Mouse (Mus musculus): Measurements from ENCODE around the gene Glb1l. TPM values are rescaled to one million over a fixed set of nuclear protein-coding genes. Genes with fewer than 3 reads are reported as not detected.

Gene Glb1l
- total and polyA plus RNA-seq, 3 experiments = 7.6 to 13.0 TPM; not detected in 1

DNA sequence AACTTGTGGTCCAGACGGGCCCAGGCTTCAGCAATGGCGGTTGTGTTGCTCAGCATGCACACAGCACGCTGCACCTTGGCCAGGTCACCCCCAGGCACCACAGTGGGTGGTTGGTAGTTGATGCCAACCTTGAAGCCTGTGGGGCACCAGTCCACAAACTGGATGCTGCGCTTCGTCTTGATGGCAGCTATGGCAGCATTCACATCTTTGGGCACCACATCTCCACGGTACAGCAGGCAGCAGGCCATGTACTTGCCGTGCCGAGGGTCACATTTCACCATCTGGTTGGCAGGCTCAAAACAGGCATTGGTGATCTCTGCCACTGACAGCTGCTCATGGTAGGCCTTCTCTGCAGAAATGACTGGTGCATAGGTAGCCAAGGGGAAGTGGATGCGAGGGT is 5.2 kb upstream of the Glb1l start:
- Histone ChIP-seq H3K27ac (ENCODE audit: control insufficient read depth, low read depth, low read length) (no peak overlapping the region; the same call in 1 of the 2 replicates), H3K9ac (ENCODE audit: control insufficient read depth, low read depth, low read length, poor library complexity, severe bottlenecking) (no peak overlapping the region), H3K79me2 (ENCODE audit: control insufficient read depth, insufficient read depth, low read length, poor library complexity) (peaks cover 69% of the 10 kb centered on the region), H3K4me1 (ENCODE audit: control insufficient read depth in 1 of 2, insufficient read depth in 2 of 2, low read length in 2 of 2) (peaks cover 6 to 55% of the 10 kb centered on the region in 2 experiments; a peak in 3 of 4 replicates), H3K4me3 (ENCODE audit: control insufficient read depth in 1 of 2, insufficient read depth in 1 of 2, low read depth in 2 of 2, low read length in 2 of 2) (no peak overlapping the region), H3K36me3 (ENCODE audit: control insufficient read depth in 1 of 2, insufficient read depth in 2 of 2, low read length in 2 of 2) (peaks cover 15 to 53% of the 10 kb centered on the region in 2 experiments), H3K27me3 (ENCODE audit: control insufficient read depth in 1 of 2, insufficient read depth in 2 of 2, low read length in 2 of 2) (no peaks in the 10 kb centered on the region), H3K9me3 (replicated peaks; ENCODE audit: insufficient read depth, low read length) (no peaks in the 10 kb centered on the region)
- DNase-seq (ENCODE audit: low read depth, low spot score) = no peak
- TF ChIP-seq MAZ (IDR thresholded peaks at IDR 0.05; ENCODE audit: low read depth, low read length) = no peak
- TF ChIP-seq POLR2AphosphoS2 (IDR thresholded peaks at IDR 0.05; ENCODE audit: low read length) = peak; percentile 25; the same call in 1 of the 2 replicates
- 0 out of 2 replicates have a peak, but pooled peaks have one; percentile 42 for TF ChIP-seq POLR2AphosphoS5 (IDR thresholded peaks at IDR 0.05; ENCODE audit: borderline replicate concordance, low read depth, low read length)

DNA sequence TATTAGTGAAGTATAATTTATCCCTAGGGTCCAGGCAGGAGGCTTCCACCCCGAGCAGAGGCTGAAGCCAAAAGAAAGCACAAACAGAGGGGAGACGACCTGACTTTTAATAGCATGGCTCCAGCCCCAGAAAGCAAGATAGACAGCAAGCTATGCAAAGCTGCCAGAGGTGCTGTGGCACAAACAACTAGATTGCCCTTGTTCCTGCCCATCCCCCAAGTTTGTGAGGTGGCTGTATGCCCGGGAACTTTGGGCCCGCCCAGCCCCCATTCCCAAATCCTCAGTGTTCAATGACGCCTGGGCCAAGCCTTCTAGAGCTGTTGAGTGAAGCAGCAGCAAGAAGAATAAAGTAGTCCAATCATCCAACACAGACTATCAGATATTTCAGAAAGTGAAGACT is 4.3 kb upstream of the Glb1l start:
- TF ChIP-seq ZNF384 (IDR thresholded peaks at IDR 0.05; ENCODE audit: low read depth, low read length) (no peak), TAL1 (IDR thresholded peaks at IDR 0.05; ENCODE audit: low read length) (no peak), POLR2AphosphoS2 (IDR thresholded peaks at IDR 0.05; ENCODE audit: low read length) (0 out of 2 replicates have a peak, but pooled peaks have one; percentile 8), E2F4 (IDR thresholded peaks at IDR 0.05; ENCODE audit: borderline replicate concordance, low read depth, low read length) (no peak), POLR2A (IDR thresholded peaks at IDR 0.05; ENCODE audit: control insufficient read depth in 1 of 2, insufficient read depth in 1 of 2, low read depth in 1 of 2, low read length in 2 of 2, poor library complexity in 1 of 2) (0 out of 4 replicates have a peak, but pooled peaks of 1 of the 2 experiments have one; percentile 13), MXI1 (IDR thresholded peaks at IDR 0.05; ENCODE audit: low read depth, low read length) (no peak), UBTF (IDR thresholded peaks at IDR 0.05; ENCODE audit: borderline replicate concordance, insufficient read depth, low read depth, low read length) (no peak), SIN3A (IDR thresholded peaks at IDR 0.05; ENCODE audit: low read length) (no peak), MAFK (IDR thresholded peaks at IDR 0.05; ENCODE audit: borderline replicate concordance, low read depth, low read length) (no peak), USF2 (IDR thresholded peaks at IDR 0.05; ENCODE audit: borderline replicate concordance in 1 of 2, insufficient read depth in 1 of 2, low read depth in 1 of 2, low read length in 2 of 2) (no peak), ZMIZ1 (IDR thresholded peaks at IDR 0.05; ENCODE audit: low read depth, low read length) (no peak)
- H3K9ac ChIP-seq (ENCODE audit: control insufficient read depth, low read depth, low read length, poor library complexity, severe bottlenecking) = no peak overlapping the region
- H3K27ac ChIP-seq (ENCODE audit: control insufficient read depth, low read depth, low read length) = peak overlapping the region; percentile 11
- H3K9me3 ChIP-seq (replicated peaks; ENCODE audit: insufficient read depth, low read length) = no peaks in the 10 kb centered on the region
- H3K36me3 ChIP-seq (ENCODE audit: control insufficient read depth in 1 of 2, insufficient read depth in 2 of 2, low read length in 2 of 2) = peaks cover 15 to 53% of the 10 kb centered on the region in 2 experiments
- peaks cover 73% of the 10 kb centered on the region for H3K79me2 ChIP-seq (ENCODE audit: control insufficient read depth, insufficient read depth, low read length, poor library complexity)
- H3K4me3 ChIP-seq (ENCODE audit: control insufficient read depth in 1 of 2, insufficient read depth in 1 of 2, low read depth in 2 of 2, low read length in 2 of 2) = no peak overlapping the region
- H3K4me1 ChIP-seq (ENCODE audit: control insufficient read depth in 1 of 2, insufficient read depth in 2 of 2, low read length in 2 of 2) = peaks cover 6 to 55% of the 10 kb centered on the region in 2 experiments; a peak in 3 of 4 replicates
- no peaks in the 10 kb centered on the region for H3K27me3 ChIP-seq (ENCODE audit: control insufficient read depth in 1 of 2, insufficient read depth in 2 of 2, low read length in 2 of 2)
- DNase-seq (ENCODE audit: low read depth, low spot score) = peak; percentile 27

DNA sequence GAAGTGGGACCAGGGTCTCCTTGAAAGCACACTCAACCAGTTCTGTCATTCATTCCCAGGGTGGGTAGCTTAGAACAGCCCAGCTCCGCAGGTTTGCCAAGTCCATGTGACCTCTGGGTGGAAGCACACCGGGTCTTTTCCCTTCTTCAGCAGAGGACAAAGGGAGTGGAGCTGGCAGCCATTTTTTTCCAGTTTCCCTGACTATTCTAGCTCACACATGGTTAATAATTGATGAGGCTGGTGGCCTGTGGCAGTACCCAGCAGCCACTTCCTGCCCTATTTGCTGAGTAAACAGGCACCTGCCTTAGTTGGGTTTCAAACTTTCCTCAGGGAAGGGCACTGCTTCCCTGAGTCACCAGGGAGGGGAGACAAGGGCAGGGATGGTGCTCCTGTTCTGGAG is 3.8 kb upstream of the Glb1l start:
- peak overlapping the region; percentile 11 for H3K27ac ChIP-seq (ENCODE audit: control insufficient read depth, low read depth, low read length)
- peaks cover 15 to 56% of the 10 kb centered on the region in 2 experiments for H3K36me3 ChIP-seq (ENCODE audit: control insufficient read depth in 1 of 2, insufficient read depth in 2 of 2, low read length in 2 of 2)
- H3K4me1 ChIP-seq (ENCODE audit: control insufficient read depth in 1 of 2, insufficient read depth in 2 of 2, low read length in 2 of 2) = peaks cover 6 to 55% of the 10 kb centered on the region in 2 experiments; a peak in 3 of 4 replicates
- TF ChIP-seq POLR2AphosphoS2 (IDR thresholded peaks at IDR 0.05; ENCODE audit: low read length) = peak; percentile 16; the same call in 1 of the 2 replicates
- 0 out of 2 replicates have a peak, but pooled peaks have one; percentile 10 for TF ChIP-seq CHD2 (IDR thresholded peaks at IDR 0.05; ENCODE audit: low read length)
- peak; percentile 72 for TF ChIP-seq ZMIZ1 (IDR thresholded peaks at IDR 0.05; ENCODE audit: low read depth, low read length)
- no peak for TF ChIP-seq E2F4 (IDR thresholded peaks at IDR 0.05; ENCODE audit: borderline replicate concordance, low read depth, low read length)
- no peak overlapping the region for H3K9ac ChIP-seq (ENCODE audit: control insufficient read depth, low read depth, low read length, poor library complexity, severe bottlenecking)
- DNase-seq (ENCODE audit: low read depth, low spot score) = no peak
- no peak overlapping the region for H3K4me3 ChIP-seq (ENCODE audit: control insufficient read depth in 1 of 2, insufficient read depth in 1 of 2, low read depth in 2 of 2, low read length in 2 of 2)
- H3K79me2 ChIP-seq (ENCODE audit: control insufficient read depth, insufficient read depth, low read length, poor library complexity) = peaks cover 74% of the 10 kb centered on the region
- no peaks in the 10 kb centered on the region for H3K9me3 ChIP-seq (replicated peaks; ENCODE audit: insufficient read depth, low read length)
- no peaks in the 10 kb centered on the region for H3K27me3 ChIP-seq (ENCODE audit: control insufficient read depth in 1 of 2, insufficient read depth in 2 of 2, low read length in 2 of 2)
